Mouse (Mus musculus) adipocyte (in vitro differentiated cells): Measurements from ENCODE around the gene Crygd.
A peak's percentile ranks its signal among the peaks of the same experiment; 100 is the strongest.

ENCODE experiments used
- DNase-seq: peaks from one replicate; pipeline ENCODE4 v3.0.0-alpha.2; 2016; ENCODE audit warnings: low spot score

Crygd gene

DNA sequence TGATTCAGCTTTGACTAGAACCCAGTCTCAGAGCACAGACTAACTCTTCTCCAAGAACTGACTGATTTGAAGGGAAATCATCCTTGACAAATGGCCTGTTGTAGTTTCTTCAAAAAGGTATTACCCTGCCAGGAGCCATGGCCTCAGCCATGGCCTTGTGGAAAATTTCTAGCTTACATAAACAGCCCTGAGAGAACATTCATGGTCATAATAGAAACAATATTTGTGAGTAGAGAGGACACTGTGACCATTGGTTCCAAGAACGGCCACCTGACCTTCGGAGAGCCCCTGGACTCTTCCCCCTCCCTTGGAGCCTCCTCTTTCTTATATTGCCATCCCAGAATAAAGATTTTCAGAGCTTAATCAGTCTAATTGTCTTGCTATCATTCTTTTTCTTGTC lies 19.8 kb downstream of the Crygd start:
- DNase-seq, result no peak

DNA sequence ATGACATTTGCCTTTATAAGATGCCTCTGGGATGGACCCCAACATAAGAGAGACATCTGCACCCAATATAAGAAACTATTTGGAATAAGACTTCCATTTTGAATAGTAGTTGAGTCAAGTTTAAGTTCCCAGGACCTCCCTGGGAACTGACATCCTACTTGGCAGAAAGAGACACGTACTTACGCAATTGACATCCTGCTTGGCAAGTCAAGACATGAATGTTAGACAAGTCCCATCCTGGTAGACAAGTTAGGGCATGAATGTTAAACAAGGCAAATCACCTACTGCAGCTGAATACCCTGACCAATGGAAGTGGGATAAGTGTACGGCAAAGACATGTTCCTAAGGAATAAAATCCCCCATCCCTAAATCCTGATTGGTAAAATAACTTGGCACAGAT lies 21.4 kb downstream of the Crygd start:
- peak; percentile 82 for DNase-seq

DNA sequence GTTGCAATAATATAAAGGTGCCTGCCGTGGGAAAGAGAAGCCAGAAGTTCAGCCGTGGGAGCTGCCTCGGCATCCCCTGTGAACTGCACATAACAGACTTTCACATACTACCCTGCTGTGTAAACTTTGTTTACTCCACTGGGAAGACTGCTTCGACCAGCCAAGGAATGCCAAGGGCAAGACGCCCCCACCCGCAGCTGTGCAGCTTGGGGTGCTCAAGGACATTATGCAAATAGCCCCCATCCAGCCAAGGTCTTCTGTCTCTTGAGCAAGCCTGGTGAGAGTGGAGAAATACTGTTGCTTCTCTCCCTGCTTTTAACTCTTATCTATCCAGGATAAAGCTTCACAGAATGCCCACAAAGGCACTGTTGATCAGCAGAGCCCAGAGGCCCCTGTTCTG lies 22.4 kb downstream of the Crygd start:
- DNase-seq, result peak; percentile 75

DNA sequence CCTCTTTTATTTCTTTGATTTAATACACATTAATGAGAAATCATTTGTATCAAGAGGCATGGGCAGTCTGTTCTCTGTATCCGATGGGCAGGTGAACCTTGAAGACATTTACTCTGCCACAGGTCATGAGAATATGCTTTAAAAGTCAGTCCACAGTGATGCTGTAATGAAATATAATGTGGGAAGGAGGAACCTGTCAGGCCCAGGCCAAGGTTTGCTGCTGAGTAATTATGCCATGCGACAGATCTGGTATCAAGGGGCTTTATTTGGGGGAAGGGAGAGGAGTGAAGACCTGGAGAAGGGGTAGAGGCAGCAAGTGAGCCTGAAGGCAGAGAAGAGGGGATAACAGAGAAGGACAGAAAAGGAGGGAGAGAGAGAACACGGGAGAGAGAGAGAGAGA lies 23.6 kb downstream of the Crygd start:
- no peak for DNase-seq

DNA sequence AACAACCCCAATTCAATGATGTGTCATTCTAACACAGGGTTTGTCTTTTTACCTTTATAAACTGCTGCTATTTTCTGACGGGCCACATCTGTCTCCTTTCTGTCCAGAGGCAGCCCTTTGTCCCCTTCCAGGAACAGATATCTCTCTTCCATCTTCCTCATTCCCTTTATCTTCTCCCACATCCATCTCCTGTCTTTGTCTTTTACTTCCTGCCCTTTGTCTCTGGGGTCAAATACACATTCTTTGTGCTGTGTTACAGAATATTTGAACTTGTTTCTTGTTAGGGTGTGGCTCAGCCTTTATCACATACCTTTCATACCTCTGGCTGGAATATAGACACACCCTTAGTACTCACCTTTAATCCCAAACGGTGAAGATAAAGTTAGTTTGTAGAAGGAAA lies 25.7 kb downstream of the Crygd start:
- DNase-seq, result no peak

DNA sequence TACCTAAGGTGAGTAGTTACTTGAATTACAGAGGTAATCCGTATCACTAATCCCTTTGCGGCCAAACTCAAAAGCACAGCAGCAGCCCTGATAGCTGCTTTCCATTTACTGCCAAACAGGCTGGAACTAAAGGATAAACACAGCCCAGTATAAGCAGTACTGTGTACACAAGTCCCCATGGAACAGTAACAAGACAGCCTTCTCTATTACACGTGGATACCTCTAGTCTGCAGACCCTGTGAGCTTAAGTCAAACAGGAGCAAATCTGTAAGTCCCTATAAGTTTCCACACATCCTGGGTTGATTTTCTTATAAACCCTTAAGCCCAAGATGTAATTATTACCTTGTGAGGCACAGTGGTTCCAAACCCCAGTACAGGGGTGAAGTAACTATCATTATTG lies 27.7 kb downstream of the Crygd start:
- no peak for DNase-seq

DNA sequence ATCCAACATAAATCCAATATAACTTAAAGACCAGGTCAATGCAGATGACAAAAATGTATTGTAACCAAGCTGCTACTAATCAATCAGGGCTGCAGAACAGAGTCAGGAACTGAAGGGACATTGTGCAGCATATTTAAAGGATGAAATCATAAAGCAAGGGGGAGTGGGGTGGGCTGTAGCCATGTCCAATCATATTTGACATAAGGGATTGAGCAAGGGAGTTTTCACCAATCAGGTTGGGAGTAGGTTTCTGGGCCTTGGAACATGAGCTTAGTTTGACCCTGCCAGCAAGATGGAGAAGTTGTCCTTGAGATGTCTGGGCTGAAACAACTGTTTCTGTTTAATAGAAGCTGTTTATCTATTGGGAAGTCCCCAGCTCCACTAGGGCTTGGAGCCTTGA lies 30.6 kb downstream of the Crygd start, which contains the start of gene Akr1cl:
TSS of gene Akr1cl (minus strand) at position 119 of the 400 bp plus-strand sequence.
- DNase-seq, result peak; percentile 14

DNA sequence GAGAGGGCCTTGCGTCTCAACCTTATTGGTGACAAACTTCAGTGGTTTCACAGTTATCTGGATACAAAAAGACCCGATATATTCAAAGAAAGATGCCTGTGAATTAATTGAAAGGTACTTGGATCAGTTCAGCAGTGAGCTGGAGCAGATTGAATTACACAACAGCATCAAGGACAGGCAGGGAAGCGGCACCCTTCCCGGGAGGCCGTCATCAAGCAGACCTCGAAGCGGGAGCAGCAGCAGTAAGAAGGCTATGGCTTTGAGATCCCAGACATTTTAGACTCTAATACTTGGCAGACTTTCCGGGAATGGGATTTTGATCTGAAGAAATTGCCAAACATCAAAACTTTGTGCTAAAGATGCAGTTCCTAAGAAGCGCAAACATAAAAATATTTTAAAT lies 35.0 kb downstream of the Crygd start:
- DNase-seq, result no peak

DNA sequence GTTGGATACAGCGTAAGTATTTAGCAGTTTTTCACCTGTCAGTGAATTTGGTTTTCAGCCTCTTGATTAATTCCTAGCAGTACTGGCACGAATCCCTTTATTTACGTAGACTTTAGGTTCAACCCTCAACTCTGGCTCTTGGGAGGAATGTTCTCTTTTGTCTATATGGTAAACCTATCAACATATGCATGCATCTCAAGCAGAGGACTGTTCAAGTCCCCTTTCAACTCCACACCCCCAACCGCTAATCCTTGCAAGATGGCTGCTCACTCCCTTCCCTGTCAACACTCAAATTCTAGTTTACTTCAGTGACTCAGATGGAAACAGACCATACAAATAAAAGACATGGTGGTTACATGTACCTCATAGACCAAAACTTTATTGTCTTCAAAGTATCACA lies 50.5 kb downstream of the Crygd start:
- no peak for DNase-seq
